ENCODE assay signal across 34 mouse cellular contexts in genomic region chr7:131169099-131169498, GRCm38 (mm10). TPM values are rescaled to one million over a fixed set of nuclear protein-coding genes. Genes with fewer than 3 reads are reported as not detected.
DNase-seq lines count a peak whose midpoint lies in the region; ATAC-seq and TF ChIP-seq lines count a peak whose summit lies in the region.
"Had no signal": no experiment of that assay in that cellular context is flagged by ENCODE, and none has a peak within 500 bp of the region (broad histone marks: within the 10 kb centered on the region; RNA-seq: fewer than 3 reads in every experiment).

No protein-coding gene starts in this region.

- no peak overlapping the region for H3K4me2 ChIP-seq in intestine, postnatal 0 days (replicated peaks; ENCODE audit: low read depth)
- no peak overlapping the region for H3K4me2 ChIP-seq in midbrain, embryonic 13.5 days (replicated peaks)
- H3K4me2 ChIP-seq: forebrain, embryonic 13.5 days; heart, embryonic 13.5 days; hindbrain, embryonic 12.5 days; hindbrain, embryonic 15.5 days had no signal

- H3K27me3 ChIP-seq in megakaryocyte, embryonic 14.5 days (replicated peaks) = no peaks in the 10 kb centered on the region
- H3K27me3 ChIP-seq in intestine, postnatal 0 days (replicated peaks; ENCODE audit: control insufficient read depth, insufficient read depth, low read length) = no peaks in the 10 kb centered on the region
- no peaks in the 10 kb centered on the region for H3K27me3 ChIP-seq in embryonic facial prominence, embryonic 10.5 days (replicated peaks; ENCODE audit: low read depth, poor library complexity, severe bottlenecking)
- H3K27me3 ChIP-seq in midbrain, embryonic 13.5 days = no peaks in the 10 kb centered on the region
- H3K27me3 ChIP-seq: forebrain, embryonic 13.5 days; heart, embryonic 13.5 days; hindbrain, embryonic 12.5 days; hindbrain, embryonic 15.5 days had no signal

- ATAC-seq in megakaryocyte, adult 5-6 weeks (ENCODE audit: poor library complexity, severe bottlenecking) = no peak
- ATAC-seq in intestine, postnatal 0 days = no peak
- ATAC-seq in midbrain, embryonic 13.5 days = no peak
- ATAC-seq: CD4-positive, CD25-positive, alpha-beta regulatory T cell, adult 4 months; forebrain, embryonic 13.5 days; forebrain, embryonic 16.5 days had no signal

- no peaks in the 10 kb centered on the region for H3K36me3 ChIP-seq in megakaryocyte, embryonic 14.5 days (replicated peaks; ENCODE audit: low read length)
- H3K36me3 ChIP-seq in intestine, postnatal 0 days (ENCODE audit: control insufficient read depth, insufficient read depth) = no peaks in the 10 kb centered on the region
- H3K36me3 ChIP-seq in embryonic facial prominence, embryonic 10.5 days (replicated peaks) = no peaks in the 10 kb centered on the region
- no peaks in the 10 kb centered on the region for H3K36me3 ChIP-seq in midbrain, embryonic 13.5 days
- H3K36me3 ChIP-seq: forebrain, embryonic 10.5 days; heart, embryonic 13.5 days; hindbrain, embryonic 12.5 days; hindbrain, embryonic 15.5 days had no signal

- H3K27ac ChIP-seq in intestine, postnatal 0 days (ENCODE audit: low read depth, low read length) = no peak overlapping the region
- no peak overlapping the region for H3K27ac ChIP-seq in embryonic facial prominence, embryonic 10.5 days (replicated peaks)
- H3K27ac ChIP-seq in midbrain, embryonic 13.5 days = no peak overlapping the region
- H3K27ac ChIP-seq: forebrain, embryonic 10.5 days; forebrain, embryonic 13.5 days; heart, embryonic 13.5 days; hindbrain, embryonic 12.5 days; hindbrain, embryonic 15.5 days had no signal

- TF ChIP-seq CTCF in intestine, postnatal 0 days (IDR thresholded peaks at IDR 0.05; ENCODE audit: low read depth) = no peak

- H3K4me1 ChIP-seq in megakaryocyte, embryonic 14.5 days = no peaks in the 10 kb centered on the region
- no peaks in the 10 kb centered on the region for H3K4me1 ChIP-seq in intestine, postnatal 0 days (replicated peaks; ENCODE audit: control insufficient read depth, insufficient read depth, low read length)
- H3K4me1 ChIP-seq in embryonic facial prominence, embryonic 10.5 days = no peaks in the 10 kb centered on the region
- no peaks in the 10 kb centered on the region for H3K4me1 ChIP-seq in midbrain, embryonic 13.5 days (replicated peaks)
- H3K4me1 ChIP-seq: forebrain, embryonic 10.5 days; forebrain, embryonic 13.5 days; heart, embryonic 13.5 days; hindbrain, embryonic 12.5 days; hindbrain, embryonic 15.5 days had no signal

- peak; percentile 77 for DNase-seq in thymus, postnatal 0 days (ENCODE audit: low spot score)
- DNase-seq in thymus, postnatal 25 days = peak; percentile 46
- DNase-seq in embryonic facial prominence, embryonic 10.5 days (ENCODE audit: low spot score) = no peak
- DNase-seq: adrenal gland, adult 2 months; adrenal gland, postnatal 14 days; cerebellum, adult 11 months; cerebellum, adult 2 months; cerebellum, adult 9-11 months; cerebellum, postnatal 25 days; embryo, embryonic 11 days; gastrocnemius, postnatal 10 days; gastrocnemius, postnatal 36 days had no signal

- 23% methylated on average over 2 of the region's 2 CpGs for WGBS in intestine, postnatal 0 days
- WGBS in embryonic facial prominence, embryonic 10.5 days = 72% methylated on average over 2 of the region's 2 CpGs
- 74% methylated on average over 2 of the region's 2 CpGs for WGBS in midbrain, embryonic 13.5 days

- H3K9ac ChIP-seq in intestine, postnatal 0 days (ENCODE audit: low read depth, low read length) = no peak overlapping the region
- no peak overlapping the region for H3K9ac ChIP-seq in midbrain, embryonic 13.5 days (replicated peaks)
- H3K9ac ChIP-seq: forebrain, embryonic 13.5 days; heart, embryonic 13.5 days; hindbrain, embryonic 12.5 days; hindbrain, embryonic 15.5 days had no signal

- peak overlapping the region; percentile 33 for H3K4me3 ChIP-seq in megakaryocyte, embryonic 14.5 days (replicated peaks)
- no peak overlapping the region for H3K4me3 ChIP-seq in intestine, postnatal 0 days (ENCODE audit: low read depth, low read length)
- H3K4me3 ChIP-seq in embryonic facial prominence, embryonic 10.5 days = no peak overlapping the region
- no peak overlapping the region for H3K4me3 ChIP-seq in midbrain, embryonic 13.5 days (replicated peaks)
- H3K4me3 ChIP-seq: forebrain, embryonic 10.5 days; forebrain, embryonic 13.5 days; heart, embryonic 13.5 days; hindbrain, embryonic 12.5 days; hindbrain, embryonic 15.5 days had no signal

- H3K9me3 ChIP-seq in megakaryocyte, embryonic 14.5 days = peaks cover 4% of the 10 kb centered on the region; the same call in 1 of the 2 replicates
- no peaks in the 10 kb centered on the region for H3K9me3 ChIP-seq in intestine, postnatal 0 days (ENCODE audit: control insufficient read depth)
- no peaks in the 10 kb centered on the region for H3K9me3 ChIP-seq in embryonic facial prominence, embryonic 10.5 days
- H3K9me3 ChIP-seq in midbrain, embryonic 13.5 days = no peaks in the 10 kb centered on the region
- H3K9me3 ChIP-seq: forebrain, embryonic 10.5 days; forebrain, embryonic 13.5 days; heart, embryonic 13.5 days; hindbrain, embryonic 12.5 days; hindbrain, embryonic 15.5 days had no signal

RNA-seq across cellular contexts. Expression of gene 5430419D17Rik, which starts 5.1 kb away (rescaled TPM):
- polyA plus RNA-seq in megakaryocyte, embryonic 14.5 days (2012; ENCODE audit: insufficient read depth, low replicate concordance) = not detected in 2 replicates
- total RNA-seq in megakaryocyte, adult 5-6 weeks (2015) = not detected in 2 replicates
- not detected in 2 replicates for total RNA-seq in megakaryocyte, adult 5-6 weeks (2017)
- polyA plus RNA-seq in thymus, postnatal 0 days (2015; fragmentation: Nextera tagmentation; extraction: Ambion mirVana) = 0.04 and 0.22 TPM in 2 replicates
- polyA plus RNA-seq in intestine, postnatal 0 days (2015; fragmentation: Nextera tagmentation; extraction: Ambion mirVana) = not detected in 2 replicates
- not detected in 2 replicates for polyA plus RNA-seq in embryonic facial prominence, embryonic 10.5 days (2016; fragmentation: Nextera tagmentation; extraction: Ambion mirVana)
- not detected in 2 replicates for polyA plus RNA-seq in midbrain, embryonic 13.5 days (2015; fragmentation: Nextera tagmentation; extraction: Ambion mirVana)
- total RNA-seq: adrenal gland, adult 2 months; adrenal gland, postnatal 14 days; gastrocnemius, adult 18-20 months; gastrocnemius, postnatal 10 days; gastrocnemius, postnatal 36 days; hematopoietic stem cell, adult 5-6 weeks; MEL had no signal
- polyA plus RNA-seq: adrenal gland, adult 2 months; CD4-positive, CD25-positive, alpha-beta regulatory T cell, adult 4 months; embryonic facial prominence, embryonic 11.5 days; embryonic facial prominence, embryonic 14.5 days; forebrain, embryonic 10.5 days; forebrain, embryonic 13.5 days; forebrain, embryonic 16.5 days; hindbrain, embryonic 12.5 days; hindbrain, embryonic 15.5 days had no signal

RNA-seq across cellular contexts. Expression of gene 4933402N03Rik, which starts 23.0 kb away (rescaled TPM):
- 0.07 TPM in 1 of 2 replicates, not detected in the other for polyA plus RNA-seq in megakaryocyte, embryonic 14.5 days (2012; ENCODE audit: insufficient read depth, low replicate concordance)
- total RNA-seq in megakaryocyte, adult 5-6 weeks (2015) = not detected in 2 replicates
- not detected in 2 replicates for total RNA-seq in megakaryocyte, adult 5-6 weeks (2017)
- polyA plus RNA-seq in thymus, postnatal 0 days (2015; fragmentation: Nextera tagmentation; extraction: Ambion mirVana) = not detected in 2 replicates
- not detected in 2 replicates for polyA plus RNA-seq in intestine, postnatal 0 days (2015; fragmentation: Nextera tagmentation; extraction: Ambion mirVana)
- not detected in 2 replicates for polyA plus RNA-seq in embryonic facial prominence, embryonic 10.5 days (2016; fragmentation: Nextera tagmentation; extraction: Ambion mirVana)
- not detected in 2 replicates for polyA plus RNA-seq in midbrain, embryonic 13.5 days (2015; fragmentation: Nextera tagmentation; extraction: Ambion mirVana)
- total RNA-seq: adrenal gland, adult 2 months; adrenal gland, postnatal 14 days; adrenal gland, postnatal 4 days; gastrocnemius, adult 18-20 months; gastrocnemius, postnatal 10 days; gastrocnemius, postnatal 36 days; heart, adult 8-10 months; heart, postnatal 25 days; hematopoietic stem cell, adult 5-6 weeks; MEL had no signal
- polyA plus RNA-seq: adrenal gland, adult 2 months; C2C12; CD4-positive, CD25-positive, alpha-beta regulatory T cell, adult 4 months; cerebellum, adult 2 months; cortical plate, adult 2 months; embryonic facial prominence, embryonic 11.5 days; embryonic facial prominence, embryonic 14.5 days; forebrain, embryonic 10.5 days; forebrain, embryonic 13.5 days; forebrain, embryonic 16.5 days; heart, embryonic 13.5 days; heart, embryonic 16.5 days; hindbrain, embryonic 12.5 days; hindbrain, embryonic 15.5 days had no signal
